Mouse (Mus musculus) kidney, postnatal 14 days (tissue): ENCODE measurements around the gene Katnb1.

ENCODE experiments used
- DNase-seq: peaks from one replicate; pipeline ENCODE4 v3.0.0; 2022; ENCODE audit warnings: mixed read lengths

Katnb1 gene

GRCm38 (mm10) chr8:95080381-95081341 is at the start of gene Katnb1:
Gene Katnb1, plus strand, starts transcription at chr8:95081186.
- peak; percentile 99 for DNase-seq

- DNase-seq = peak; percentile 51
Observed at GRCm38 (mm10) chr8:95037106-95037925, 43.7 kb upstream of the Katnb1 start.

DNA sequence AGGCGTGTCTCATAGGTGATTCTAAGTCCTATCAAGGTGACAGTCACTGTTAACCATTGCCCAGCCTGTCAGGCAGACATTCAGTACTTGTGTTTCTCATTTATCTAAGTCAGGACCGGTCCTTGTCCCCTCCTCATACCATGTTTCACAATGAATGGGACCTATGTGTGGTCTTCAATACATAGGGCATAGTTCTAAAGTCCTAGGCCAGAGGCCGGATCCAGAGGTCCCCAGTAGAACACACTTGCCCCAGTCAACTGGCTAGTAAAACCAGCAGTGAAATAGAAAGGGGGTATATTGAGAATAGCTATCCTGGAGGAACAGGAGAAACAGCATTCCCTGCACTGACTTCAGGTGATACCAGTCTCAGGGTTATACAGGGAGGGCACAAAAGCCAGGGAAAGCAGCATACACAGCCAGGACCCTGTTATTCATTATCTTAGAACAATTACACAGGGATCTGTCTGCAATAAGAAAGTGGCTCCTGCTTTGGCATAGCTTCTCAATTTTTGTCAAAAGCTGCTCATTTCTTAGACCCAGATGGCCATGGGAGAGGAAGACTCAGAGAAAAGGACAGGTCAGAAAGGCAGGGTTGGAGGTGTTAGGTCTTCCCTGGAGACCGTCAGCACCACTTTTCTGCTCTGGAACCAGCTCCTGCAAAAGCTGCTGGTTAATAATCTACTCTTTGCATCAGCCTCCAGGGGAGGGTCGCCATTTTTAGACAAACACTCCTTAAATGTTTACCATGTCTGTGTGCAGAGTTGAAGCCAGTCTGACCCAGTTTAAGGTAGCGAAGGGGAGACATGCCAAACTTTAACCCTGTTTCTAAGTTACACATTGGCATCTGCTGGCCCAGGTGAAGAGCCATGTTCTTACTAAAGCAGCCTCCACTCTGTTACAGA is 38.9 kb upstream of the Katnb1 start:
- peak; percentile 63 for DNase-seq

GRCm38 (mm10) chr8:95044811-95045210 is 36.2 kb upstream of the Katnb1 start:
- DNase-seq = no peak

DNA sequence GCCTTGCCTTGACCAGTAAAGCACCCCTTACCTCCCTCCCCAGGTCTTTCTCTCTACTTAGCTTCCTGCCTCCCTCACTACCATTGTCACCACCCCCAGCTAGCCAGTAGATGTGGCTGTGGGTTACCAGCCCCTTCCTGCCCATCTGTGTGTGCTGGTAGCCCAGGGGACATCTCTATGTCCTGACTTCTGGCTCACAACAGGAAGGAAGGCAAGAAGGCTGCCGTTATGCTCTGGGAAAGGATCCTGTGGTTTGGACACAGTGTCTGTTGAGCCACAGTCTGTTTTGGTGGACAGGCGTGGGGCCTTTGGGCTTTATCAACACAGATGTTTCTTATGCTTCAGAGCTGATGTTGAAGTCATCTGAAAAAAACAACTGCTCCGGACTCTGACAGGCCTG is 34.0 kb upstream of the Katnb1 start:
- DNase-seq = no peak

DNA sequence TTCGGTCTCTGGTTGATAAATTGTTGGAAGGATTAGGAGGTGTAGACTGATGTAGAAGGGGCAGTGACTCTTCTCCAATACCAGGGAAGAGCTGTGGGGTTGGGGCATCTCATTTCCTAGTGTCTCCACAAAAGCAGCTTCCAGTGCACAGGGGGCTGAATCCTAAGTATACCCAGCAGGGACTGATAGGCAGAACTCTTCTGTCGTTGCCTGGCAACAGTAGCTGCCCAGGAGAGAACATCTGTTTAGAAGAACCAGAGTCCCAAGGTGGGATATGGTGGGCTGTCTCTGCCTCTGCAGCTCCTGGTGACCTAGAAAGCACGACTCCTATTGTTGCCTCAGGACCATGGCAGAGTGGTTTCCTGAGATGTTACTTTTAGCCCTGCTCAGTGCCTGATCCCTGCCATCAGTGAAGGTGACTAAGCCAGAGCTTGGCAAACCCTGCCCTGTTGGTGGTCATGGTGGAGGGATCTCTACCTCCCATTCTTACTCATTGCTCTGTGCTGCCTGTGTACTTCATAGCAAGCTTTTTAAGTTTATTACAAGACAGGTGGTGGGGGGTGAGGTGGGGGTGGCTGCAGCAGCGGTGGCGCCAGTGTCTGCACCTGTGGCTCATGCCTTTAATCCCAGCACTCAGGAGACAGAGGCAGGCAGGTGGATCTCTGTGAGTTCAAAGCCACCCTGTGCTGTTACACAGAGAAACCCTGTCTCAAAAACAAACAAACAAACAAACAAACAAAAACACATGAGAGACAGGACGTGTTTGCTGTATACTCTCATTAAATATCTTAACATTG is 32.9 kb upstream of the Katnb1 start:
- no peak for DNase-seq

- DNase-seq = no peak
Observed at GRCm38 (mm10) chr8:95049636-95050035, 31.4 kb upstream of the Katnb1 start.

DNA sequence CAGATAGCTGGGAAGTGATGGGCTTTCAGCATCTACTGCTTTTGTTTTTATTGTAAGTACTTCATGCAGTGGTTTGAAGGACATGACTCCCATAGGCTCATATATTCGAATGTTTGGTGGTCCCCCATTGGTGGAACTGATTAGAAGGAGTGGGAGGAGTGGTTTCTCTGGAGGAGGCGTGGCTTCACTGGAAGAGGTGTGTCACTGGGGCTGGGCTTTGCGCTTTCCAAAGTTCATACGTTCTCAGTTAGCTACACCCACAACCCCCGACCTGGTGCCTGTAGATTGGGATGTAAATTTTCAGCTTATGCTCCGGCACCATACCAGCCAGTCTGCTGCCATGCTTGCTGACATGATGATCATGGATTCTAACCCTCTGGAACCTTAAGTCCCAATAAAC is 26.5 kb upstream of the Katnb1 start:
- no peak for DNase-seq

DNA sequence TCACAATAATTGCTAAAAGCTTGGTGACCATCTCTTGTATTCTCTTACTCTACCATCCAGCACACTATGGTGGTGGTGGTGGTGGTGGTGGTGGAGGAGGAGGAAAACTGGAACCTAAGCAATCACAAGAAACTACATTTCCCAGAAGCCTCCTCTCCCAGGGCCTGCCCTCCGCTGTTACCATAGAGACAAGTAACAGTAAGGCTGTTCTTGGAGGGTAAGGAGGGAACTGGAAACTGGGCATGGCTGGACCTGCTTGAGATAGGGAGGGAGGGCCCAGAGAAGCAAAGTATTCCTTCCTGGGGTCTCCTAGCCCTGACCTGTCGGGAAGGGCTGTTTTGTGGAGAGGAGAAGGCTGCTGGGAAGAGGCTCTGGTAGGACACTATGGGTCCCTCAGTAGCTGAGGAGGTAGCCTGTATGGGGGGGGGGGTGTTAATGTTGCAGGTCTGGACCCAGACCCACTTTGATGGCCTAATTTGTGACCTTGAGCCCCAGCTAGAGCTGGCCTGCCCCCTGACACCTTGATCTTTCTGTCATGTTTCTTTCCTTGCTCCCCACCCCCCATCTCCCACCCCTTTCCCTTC is 26.0 kb upstream of the Katnb1 start, which contains the start of gene Drc7:
Gene Drc7, plus strand, starts transcription at position 177 of the 584 bp plus-strand sequence.
- no peak for DNase-seq

DNA sequence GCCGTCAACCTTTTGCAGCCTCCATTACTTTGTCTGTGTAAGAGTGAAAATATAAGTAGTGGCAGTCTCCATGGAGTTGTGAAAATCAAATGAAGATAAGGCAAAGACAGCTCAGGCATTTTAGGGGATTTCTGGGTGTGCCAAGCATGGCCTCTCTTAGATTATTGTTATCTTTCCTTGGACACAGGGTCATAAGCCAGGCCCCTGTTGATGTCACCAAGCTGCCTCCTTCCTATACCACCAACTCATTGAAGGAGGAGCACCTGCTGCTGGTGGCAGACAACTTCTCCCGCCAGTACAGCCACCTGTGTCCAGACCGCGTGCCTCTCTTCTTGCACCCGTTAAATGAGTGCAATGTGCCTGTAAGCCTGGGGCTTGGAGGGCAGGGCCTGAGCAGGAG is 24.6 kb upstream of the Katnb1 start:
- DNase-seq = no peak

DNA sequence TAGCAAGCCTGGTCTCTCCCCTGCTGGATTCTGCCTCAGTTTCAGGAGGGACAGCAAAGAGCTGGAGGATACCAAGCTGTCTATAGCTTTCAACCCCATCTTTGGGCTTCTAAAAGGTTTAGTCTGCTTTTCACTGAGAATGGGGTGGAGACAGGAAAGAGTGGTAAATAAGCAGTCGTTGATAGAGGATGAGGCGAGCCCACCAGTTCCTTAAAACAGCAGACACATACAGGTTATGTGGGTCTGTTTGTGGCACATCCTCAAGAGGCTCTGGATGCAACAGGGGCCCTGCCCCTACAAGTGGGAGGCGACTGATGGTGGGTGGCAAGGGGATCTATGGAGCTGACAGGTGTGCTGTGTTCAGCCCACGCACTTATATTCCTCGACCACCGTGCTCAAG is 22.3 kb upstream of the Katnb1 start:
- no peak for DNase-seq

- DNase-seq = peak; percentile 26
Observed at GRCm38 (mm10) chr8:95059812-95060533, 21.0 kb upstream of the Katnb1 start.

- DNase-seq = no peak
Observed at GRCm38 (mm10) chr8:95064531-95064930, 16.5 kb upstream of the Katnb1 start.

DNA sequence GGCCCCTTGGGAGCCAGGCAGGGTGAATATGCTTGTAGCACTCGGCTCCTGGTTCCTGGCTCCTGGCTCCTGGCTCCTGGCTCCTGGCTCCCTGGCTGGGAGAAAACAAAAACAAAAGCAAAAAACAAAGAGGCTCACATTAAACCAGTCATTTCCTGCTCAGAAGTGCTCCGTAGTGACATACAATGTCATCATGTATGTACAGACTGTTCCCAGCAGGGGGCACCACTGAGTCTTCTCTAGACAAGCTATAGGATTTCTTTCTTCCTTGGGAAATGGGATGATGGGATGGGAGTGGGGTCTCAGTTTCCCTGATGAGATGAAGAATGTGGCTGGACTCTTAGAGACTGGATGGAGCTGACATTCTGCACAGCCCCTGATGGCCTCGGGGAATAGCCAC is 13.4 kb upstream of the Katnb1 start:
- peak; percentile 64 for DNase-seq

GRCm38 (mm10) chr8:95075504-95075903 is 5.5 kb upstream of the Katnb1 start:
- DNase-seq = no peak

DNA sequence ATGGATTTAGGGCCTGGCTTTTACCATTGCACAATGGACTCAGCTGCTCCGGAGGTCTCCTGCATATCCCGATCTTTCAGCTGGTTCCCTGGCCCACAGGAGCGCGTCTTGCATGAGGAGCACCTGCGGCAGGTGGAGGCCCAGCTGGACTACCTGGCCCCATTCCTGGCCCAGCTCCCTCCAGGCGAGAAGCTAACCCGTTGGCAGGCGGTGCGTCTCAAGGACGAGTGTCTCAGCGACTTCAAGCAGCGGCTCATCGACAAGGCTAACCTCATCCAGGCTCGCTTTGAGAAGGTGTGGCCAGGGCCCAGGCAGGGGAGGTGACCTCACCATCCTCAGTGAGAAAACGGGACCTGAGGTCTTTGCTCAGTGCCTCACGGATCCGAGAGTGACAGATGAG is 4.8 kb upstream of the Katnb1 start:
- no peak for DNase-seq

DNA sequence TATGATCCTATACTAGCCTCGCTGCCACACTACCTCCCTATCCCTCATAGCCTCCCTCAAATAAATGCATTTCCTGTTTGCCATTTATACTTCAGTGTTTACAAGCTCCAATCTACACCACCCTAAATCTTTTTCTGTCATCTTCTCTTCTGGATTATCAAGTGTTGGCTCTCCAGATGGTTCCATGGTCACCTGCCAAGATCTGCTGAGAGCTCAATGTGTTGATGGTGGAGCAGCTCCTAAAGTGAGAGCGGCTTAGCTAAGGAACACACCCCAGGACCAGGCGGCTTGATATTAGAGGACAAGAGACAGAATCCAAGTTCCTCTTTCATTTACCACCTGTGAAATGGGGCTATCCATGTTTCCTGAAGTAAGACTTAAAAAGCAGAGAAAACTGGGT is 2.9 kb upstream of the Katnb1 start:
- DNase-seq = no peak

- DNase-seq = no peak
Observed at GRCm38 (mm10) chr8:95079305-95079704, 1.7 kb upstream of the Katnb1 start.

DNA sequence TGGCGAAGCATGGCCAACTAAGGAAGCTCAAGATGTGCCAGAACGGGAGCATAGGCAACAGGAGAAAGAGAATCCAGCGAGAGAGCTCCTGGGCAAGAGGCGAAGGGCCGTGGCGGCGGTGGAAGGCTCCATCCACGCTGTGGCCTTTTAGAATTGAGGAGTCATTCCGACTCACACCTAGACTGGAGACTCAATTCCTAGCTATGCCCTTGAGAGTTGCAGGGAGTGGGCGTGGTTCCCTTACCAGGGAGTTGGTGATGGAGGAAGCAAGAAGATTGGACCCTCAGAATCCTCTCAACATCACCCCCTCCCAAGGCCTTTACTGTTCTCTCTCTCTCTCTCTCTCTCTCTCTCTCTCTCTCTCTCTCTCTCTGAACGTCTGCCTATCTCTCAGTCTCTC is 664 bp downstream of the Katnb1 start:
- no peak for DNase-seq

DNA sequence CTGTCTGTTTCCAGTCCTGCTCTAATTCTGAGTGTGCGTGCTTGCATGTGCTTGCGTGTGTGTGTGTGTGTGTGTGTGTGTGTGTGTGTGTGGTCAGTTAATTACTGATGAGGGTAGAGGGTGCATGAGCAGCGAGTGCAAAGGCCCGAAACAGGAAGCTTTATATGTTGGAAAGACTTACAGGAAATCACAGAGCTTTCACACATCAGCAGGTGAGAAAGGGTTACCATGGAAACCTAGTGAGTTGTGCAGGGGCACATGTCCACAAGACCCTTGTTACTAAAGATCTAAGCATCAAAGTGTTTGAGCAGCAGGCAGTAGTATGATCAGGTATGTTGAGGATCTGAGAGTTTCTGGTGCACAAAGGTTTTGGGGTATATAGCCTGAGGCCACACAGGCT is 3.3 kb downstream of the Katnb1 start:
- DNase-seq = no peak
